Comparison of ENCODE assay signal across 23 mouse cellular contexts in genomic region chr1:46926239-46926638, GRCm38 (mm10). TPM values are rescaled to one million over a fixed set of nuclear protein-coding genes. Genes with fewer than 3 reads are reported as not detected.
A peak's percentile ranks its signal among the peaks of the same experiment; 100 is the strongest.
DNase-seq lines count a peak whose midpoint lies in the region; ATAC-seq lines count a peak whose summit lies in the region.
"Had no signal": no experiment of that assay in that cellular context is flagged by ENCODE, and none has a peak within 500 bp of the region (broad histone marks: within the 10 kb centered on the region; RNA-seq: fewer than 3 reads in every experiment).

No protein-coding gene starts in this region.

- H3K27me3 ChIP-seq in liver, embryonic 13.5 days: no peaks in the 10 kb centered on the region
- H3K27me3 ChIP-seq in liver, embryonic 12.5 days (replicated peaks): no peaks in the 10 kb centered on the region
- H3K27me3 ChIP-seq: embryonic facial prominence, embryonic 13.5 days; forebrain, embryonic 12.5 days; hindbrain, embryonic 12.5 days; hindbrain, embryonic 15.5 days had no signal

- no peaks in the 10 kb centered on the region for H3K36me3 ChIP-seq in liver, embryonic 13.5 days
- H3K36me3 ChIP-seq in liver, embryonic 12.5 days: no peaks in the 10 kb centered on the region
- H3K36me3 ChIP-seq: embryonic facial prominence, embryonic 10.5 days; embryonic facial prominence, embryonic 13.5 days; forebrain, embryonic 12.5 days; hindbrain, embryonic 12.5 days; hindbrain, embryonic 15.5 days had no signal

- H3K4me3 ChIP-seq in liver, embryonic 13.5 days (replicated peaks): no peak overlapping the region
- no peak overlapping the region for H3K4me3 ChIP-seq in liver, embryonic 12.5 days
- H3K4me3 ChIP-seq: embryonic facial prominence, embryonic 10.5 days; embryonic facial prominence, embryonic 13.5 days; erythroblast, embryonic 14.5 days; forebrain, embryonic 12.5 days; hindbrain, embryonic 12.5 days; hindbrain, embryonic 15.5 days had no signal

- no peak for DNase-seq in liver, embryonic 13.5 days
- peak; percentile 12 for DNase-seq in MEL-GATA-1-ER (ENCODE audit: extremely low read depth, low read depth)
- DNase-seq in kidney, adult 9 months: no peak
- DNase-seq: adrenal gland, adult 2 months; adrenal gland, postnatal 14 days; cerebellum, adult 11-12 months; cerebellum, adult 8-10 months; cerebellum, postnatal 10 days; cerebellum, postnatal 36 days; embryo, embryonic 11 days; gastrocnemius, postnatal 25 days had no signal

- H3K9me3 ChIP-seq in liver, embryonic 13.5 days (replicated peaks): no peaks in the 10 kb centered on the region
- H3K9me3 ChIP-seq in liver, embryonic 12.5 days (replicated peaks): no peaks in the 10 kb centered on the region
- H3K9me3 ChIP-seq: embryonic facial prominence, embryonic 10.5 days; embryonic facial prominence, embryonic 13.5 days; forebrain, embryonic 12.5 days; hindbrain, embryonic 12.5 days; hindbrain, embryonic 15.5 days had no signal

- no peak overlapping the region for H3K4me2 ChIP-seq in liver, embryonic 13.5 days
- H3K4me2 ChIP-seq in liver, embryonic 12.5 days: no peak overlapping the region
- H3K4me2 ChIP-seq: embryonic facial prominence, embryonic 13.5 days; forebrain, embryonic 12.5 days; heart, embryonic 11.5 days; hindbrain, embryonic 12.5 days; hindbrain, embryonic 15.5 days had no signal

- peak; percentile 41; the same call in 1 of the 2 replicates for ATAC-seq in liver, embryonic 13.5 days (ENCODE audit: low read depth)
- no peak for ATAC-seq in liver, embryonic 12.5 days
- peak; percentile 82 for ATAC-seq in megakaryocyte-erythroid progenitor cell, adult 5-6 weeks (replicated peaks; ENCODE audit: low FRiP score, low TSS enrichment, poor library complexity, severe bottlenecking)
- ATAC-seq in frontal cortex, adult (ENCODE audit: low TSS enrichment): no peak
- ATAC-seq: CD4-positive, CD25-positive, alpha-beta regulatory T cell, adult 4 months; forebrain, embryonic 16.5 days had no signal

- WGBS in liver, embryonic 13.5 days (ENCODE audit: insufficient replicate concordance): 23% methylated on average over 3 of the region's 3 CpGs
- 23% methylated on average over 3 of the region's 3 CpGs for WGBS in liver, embryonic 12.5 days (ENCODE audit: insufficient replicate concordance)

- H3K9ac ChIP-seq in liver, embryonic 13.5 days: no peak overlapping the region
- no peak overlapping the region for H3K9ac ChIP-seq in liver, embryonic 12.5 days
- H3K9ac ChIP-seq: embryonic facial prominence, embryonic 13.5 days; forebrain, embryonic 12.5 days; hindbrain, embryonic 12.5 days; hindbrain, embryonic 15.5 days had no signal

- no peaks in the 10 kb centered on the region for H3K4me1 ChIP-seq in liver, embryonic 13.5 days (replicated peaks)
- 0 out of 2 replicates have a peak, but pooled peaks cover 4% of the 10 kb centered on the region for H3K4me1 ChIP-seq in liver, embryonic 12.5 days
- H3K4me1 ChIP-seq: embryonic facial prominence, embryonic 10.5 days; embryonic facial prominence, embryonic 13.5 days; forebrain, embryonic 12.5 days; hindbrain, embryonic 12.5 days; hindbrain, embryonic 15.5 days had no signal

- H3K27ac ChIP-seq in liver, embryonic 13.5 days: no peak overlapping the region
- H3K27ac ChIP-seq in liver, embryonic 12.5 days: no peak overlapping the region
- H3K27ac ChIP-seq: embryonic facial prominence, embryonic 10.5 days; embryonic facial prominence, embryonic 13.5 days; forebrain, embryonic 12.5 days; hindbrain, embryonic 12.5 days; hindbrain, embryonic 15.5 days had no signal

RNA-seq across cellular contexts. Expression of gene Slc39a10, which starts 33.6 kb away (rescaled TPM):
- 4.5 and 5.9 TPM in 2 replicates for polyA plus RNA-seq in liver, embryonic 13.5 days (2015; fragmentation: Nextera tagmentation; extraction: Ambion mirVana)
- 9.8 and 11.1 TPM in 2 replicates for polyA plus RNA-seq in liver, embryonic 12.5 days (2016; fragmentation: Nextera tagmentation; extraction: Ambion mirVana)
- total RNA-seq in megakaryocyte-erythroid progenitor cell, adult 5-6 weeks (2014; fragmentation: Nextera tagmentation): 13.2 and 15.7 TPM in 2 replicates
- total RNA-seq in megakaryocyte-erythroid progenitor cell, adult 5-6 weeks (2017): 18.7 and 21.4 TPM in 2 replicates

Comparison
In these comparisons a context has a peak if more than half of its experiments do, and no peak if none do; other contexts are left out.
1. ATAC-seq: peak in liver, embryonic 13.5 days (single experiment) and megakaryocyte-erythroid progenitor cell, adult 5-6 weeks (single experiment); none in liver, embryonic 12.5 days (single experiment) and frontal cortex, adult (single experiment).